Mouse (Mus musculus): ENCODE results near the gene 4933407L21Rik.

GRCm38 (mm10) chr1:85919621-85920020 lies 8.7 kb upstream of the 4933407L21Rik start:
- TF ChIP-seq FLI1 (IDR thresholded peaks at IDR 0.05; ENCODE audit: low read length) (no peak), GATA1 (IDR thresholded peaks at IDR 0.05; ENCODE audit: borderline replicate concordance, low read length) (no peak)
